Mouse (Mus musculus) frontal cortex, postnatal 14 days (tissue): Measurements from ENCODE around the gene Nsfl1c.

Experiments
- DNase-seq, 2 experiments: peaks; one replicate each; pipeline ENCODE4 v3.0.0; 2022; ENCODE audit warnings: low spot score in 2 of 2

Nsfl1c gene

DNA sequence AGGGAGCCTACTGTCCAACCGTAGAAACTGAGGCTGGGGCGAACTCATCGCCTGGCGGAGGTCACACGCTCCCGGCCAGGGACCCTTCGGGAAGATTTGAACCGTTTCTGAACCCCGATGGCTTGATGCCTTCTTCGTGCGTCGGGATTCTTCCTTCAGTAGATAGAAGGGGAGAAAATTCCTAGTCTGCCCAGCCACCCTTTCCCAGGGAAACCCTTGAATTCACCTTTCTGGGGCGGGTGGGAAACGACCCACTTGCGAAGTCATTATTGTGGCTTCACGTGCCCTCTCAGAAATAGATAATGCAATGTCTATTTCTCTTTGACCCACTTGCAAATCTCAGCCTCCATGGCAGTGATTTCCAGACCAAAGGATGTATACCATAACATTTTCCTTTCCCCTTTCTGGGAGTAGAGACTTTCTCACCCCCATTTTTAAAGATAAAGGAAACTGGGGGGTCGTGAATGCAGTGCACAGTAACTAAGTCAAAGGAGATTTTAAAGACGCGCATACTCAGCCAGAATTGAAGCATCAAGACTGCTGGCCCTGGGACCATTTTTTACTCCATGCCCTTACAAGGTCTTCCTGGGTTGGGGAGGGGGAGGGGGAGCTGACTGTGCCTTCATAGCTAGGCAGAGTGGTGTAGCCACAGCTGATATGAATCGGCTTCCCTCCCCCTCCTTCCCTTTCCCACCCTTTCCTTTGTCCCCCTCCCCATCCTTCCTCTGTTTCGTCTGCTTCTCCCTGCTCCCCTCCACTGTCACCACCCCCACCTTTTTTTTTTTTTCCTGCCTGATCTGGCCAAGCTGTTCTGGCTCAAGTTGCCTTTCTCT, 49.3 kb downstream of the Nsfl1c start:
- no peak for DNase-seq

GRCm38 (mm10) chr2:151544673-151545072, 50.7 kb downstream of the Nsfl1c start:
- peak in 1 of 2 experiments; percentile 36 for DNase-seq

- DNase-seq = no peak
Observed at GRCm38 (mm10) chr2:151546571-151546970, 52.6 kb downstream of the Nsfl1c start.

GRCm38 (mm10) chr2:151549615-151550121, 55.7 kb downstream of the Nsfl1c start:
- DNase-seq = no peak
